25 mouse cellular contexts compared by ENCODE assay signal in genomic region chr9:32727058-32727457, GRCm38 (mm10).
"Had no signal": no experiment of that assay in that cellular context is flagged by ENCODE, and none has a peak within 500 bp of the region (broad histone marks: within the 10 kb centered on the region; RNA-seq: fewer than 3 reads in every experiment).

No protein-coding gene starts in this region.

- H3K4me2 ChIP-seq: kidney, embryonic 15.5 days; liver, embryonic 11.5 days; lung, embryonic 15.5 days; midbrain, embryonic 13.5 days; neural tube, embryonic 13.5 days had no signal

- H3K4me1 ChIP-seq: megakaryocyte, embryonic 14.5 days; midbrain, embryonic 13.5 days; neural tube, embryonic 13.5 days had no signal

- H3K4me3 ChIP-seq: kidney, embryonic 15.5 days; left cerebral cortex, adult 2 months; lung, embryonic 15.5 days; megakaryocyte, embryonic 14.5 days; midbrain, embryonic 10.5 days; midbrain, embryonic 13.5 days; myocyte; neural tube, embryonic 13.5 days had no signal

- H3K9me3 ChIP-seq: kidney, embryonic 15.5 days; lung, embryonic 15.5 days; midbrain, embryonic 10.5 days; midbrain, embryonic 13.5 days; neural tube, embryonic 13.5 days had no signal

- H3K27ac ChIP-seq: kidney, embryonic 15.5 days; left cerebral cortex, adult 2 months; liver, embryonic 14.5 days; lung, embryonic 15.5 days; midbrain, embryonic 10.5 days; midbrain, embryonic 13.5 days; neural tube, embryonic 13.5 days; stomach, postnatal 0 days had no signal

- H3K9ac ChIP-seq: kidney, embryonic 15.5 days; liver, embryonic 14.5 days; lung, embryonic 15.5 days; midbrain, embryonic 13.5 days; neural tube, embryonic 13.5 days had no signal

- H3K36me3 ChIP-seq: midbrain, embryonic 10.5 days; midbrain, embryonic 13.5 days; neural tube, embryonic 13.5 days had no signal

- DNase-seq: kidney, adult 11 months; kidney, adult 8-10 months; kidney, postnatal 10 days; kidney, postnatal 36 days; layer of hippocampus, postnatal 36 days; lung, adult 18-20 months; lung, postnatal 10 days; lung, postnatal 36 days; retina, postnatal 1 day; right cerebral cortex, postnatal 25 days; spleen, adult 18-20 months; thymus, adult 18-20 months; thymus, postnatal 14 days had no signal

- ATAC-seq: midbrain, embryonic 13.5 days; midbrain, embryonic 16.5 days had no signal

- H3K27me3 ChIP-seq: kidney, embryonic 15.5 days; lung, embryonic 15.5 days; midbrain, embryonic 13.5 days; neural tube, embryonic 13.5 days had no signal
